Mouse (Mus musculus) heart, embryonic 12.5 days (tissue): ENCODE measurements around the gene Tmem87b. TPM values are rescaled to one million over a fixed set of nuclear protein-coding genes. Genes with fewer than 3 reads are reported as not detected.

Experiments
- ATAC-seq: fragments of 200-750 bp; cut with Nextera tagmentation; 2 replicates; pipeline ENCODE4 v1.8.0; 2017; ENCODE audit warnings: moderate TSS enrichment, moderate library complexity; ENCODE audit not compliant: insufficient number of reproducible peaks, low FRiP score
- H3K27ac ChIP-seq: fragments of 300-500 bp; sonication (generic); 2 replicates; pipeline ENCODE4 v1.5.1; 2016; ENCODE audit warnings: mild to moderate bottlenecking, moderate library complexity; ENCODE audit not compliant: poor library complexity, severe bottlenecking
- H3K27me3 ChIP-seq: fragments of 300-500 bp; sonication (generic); replicated peaks from 2 replicates; pipeline ENCODE4 v1.6.1; 2016; ENCODE audit warnings: mild to moderate bottlenecking, moderate library complexity
- H3K36me3 ChIP-seq: fragments of 300-500 bp; sonication (generic); 2 replicates; pipeline ENCODE4 v1.6.1; 2016; ENCODE audit warnings: mild to moderate bottlenecking, moderate library complexity
- H3K4me1 ChIP-seq: fragments of 300-500 bp; sonication (generic); replicated peaks from 2 replicates; pipeline ENCODE4 v1.6.1; 2016; ENCODE audit warnings: mild to moderate bottlenecking
- H3K4me2 ChIP-seq: fragments of 300-500 bp; sonication (generic); 2 replicates; pipeline ENCODE4 v1.6.1; 2016; ENCODE audit warnings: mild to moderate bottlenecking, moderate library complexity
- H3K4me3 ChIP-seq: fragments of 300-500 bp; sonication (generic); 2 replicates; pipeline ENCODE4 v1.5.1; 2016; ENCODE audit warnings: mild to moderate bottlenecking
- H3K9ac ChIP-seq: fragments of 300-500 bp; sonication (generic); 2 replicates; pipeline ENCODE4 v1.6.1; 2016; ENCODE audit warnings: mild to moderate bottlenecking, moderate library complexity
- H3K9me3 ChIP-seq: fragments of 300-500 bp; sonication (generic); replicated peaks from 2 replicates; pipeline ENCODE4 v1.6.1; 2016; ENCODE audit warnings: mild to moderate bottlenecking, moderate library complexity
- WGBS: fragments of 180-500 bp; shearing (Covaris S2); methylation state at CpG from one replicate; pipeline ENCODE4 v1.1.7; 2016; 5-methylcytosine and 5-hydroxymethylcytosine counted together
- polyA plus RNA-seq: library from polyadenylated mRNA; unstranded; fragments of >200 nt; fragmentation: Nextera tagmentation; extraction: Ambion mirVana; gene quantifications from 2 replicates; pipeline ENCODE4 v1.2.1, GENCODE M21; 2016

Tmem87b gene
- 26.7 and 29.7 TPM in 2 replicates for polyA plus RNA-seq

GRCm38 (mm10) chr2:128817786-128818681 is at the start of gene Tmem87b:
Gene Tmem87b, plus strand, starts transcription at chr2:128818118.
- Histone ChIP-seq H3K4me2 (peak within 1 kb of the TSS; percentile 79), H3K9ac (peak within 1 kb of the TSS; percentile 82), H3K4me3 (peak within 1 kb of the TSS; percentile 71), H3K36me3 (no peaks in the 10 kb centered on the region), H3K9me3 (no peaks in the 10 kb centered on the region), H3K4me1 (peaks cover 17% of the 10 kb centered on the region), H3K27me3 (no peaks in the 10 kb centered on the region), H3K27ac (peak within 1 kb of the TSS; percentile 85)
- under 1% methylated on average over 59 of the region's 59 CpGs for WGBS
- peak; percentile 95 for ATAC-seq

GRCm38 (mm10) chr2:128768545-128769247 is 49.2 kb upstream of the Tmem87b start:
- no peak overlapping the region for H3K4me3 ChIP-seq
- H3K4me1 ChIP-seq, result no peaks in the 10 kb centered on the region
- no peak overlapping the region for H3K4me2 ChIP-seq
- no peak overlapping the region for H3K27ac ChIP-seq
- no peak for ATAC-seq
- H3K9ac ChIP-seq, result no peak overlapping the region
- H3K36me3 ChIP-seq, result peaks cover 34% of the 10 kb centered on the region
- H3K9me3 ChIP-seq, result no peaks in the 10 kb centered on the region
- no peaks in the 10 kb centered on the region for H3K27me3 ChIP-seq
- 72% methylated on average over 4 of the region's 4 CpGs for WGBS

- no peak overlapping the region for H3K9ac ChIP-seq
- no peak overlapping the region for H3K4me2 ChIP-seq
- H3K4me3 ChIP-seq, result no peak overlapping the region
- H3K9me3 ChIP-seq, result no peaks in the 10 kb centered on the region
- no peaks in the 10 kb centered on the region for H3K27me3 ChIP-seq
- H3K4me1 ChIP-seq, result no peaks in the 10 kb centered on the region
- H3K36me3 ChIP-seq, result peaks cover 25% of the 10 kb centered on the region
- WGBS, result 82% methylated on average over 6 of the region's 6 CpGs
- H3K27ac ChIP-seq, result no peak overlapping the region
- no peak for ATAC-seq
Measured at GRCm38 (mm10) chr2:128770557-128770956, 47.4 kb upstream of the Tmem87b start.

- WGBS, result 84% methylated on average over 4 of the region's 4 CpGs
- ATAC-seq, result no peak
- H3K36me3 ChIP-seq, result peaks cover 24% of the 10 kb centered on the region
Measured at GRCm38 (mm10) chr2:128771048-128771447, 46.9 kb upstream of the Tmem87b start.

GRCm38 (mm10) chr2:128771750-128772338 is 46.1 kb upstream of the Tmem87b start:
- Histone ChIP-seq H3K4me1 (no peaks in the 10 kb centered on the region), H3K9ac (no peak overlapping the region), H3K27ac (no peak overlapping the region), H3K4me3 (no peak overlapping the region), H3K4me2 (no peak overlapping the region), H3K9me3 (no peaks in the 10 kb centered on the region), H3K27me3 (no peaks in the 10 kb centered on the region), H3K36me3 (peaks cover 24% of the 10 kb centered on the region)
- no peak for ATAC-seq
- 86% methylated on average over 7 of the region's 7 CpGs for WGBS

More at GRCm38 (mm10) chr2:128771048-128771447, 46.9 kb upstream of the Tmem87b start:
- no peaks in the 10 kb centered on the region for H3K9me3 ChIP-seq
- no peak overlapping the region for H3K9ac ChIP-seq
- H3K27ac ChIP-seq, result no peak overlapping the region
- no peaks in the 10 kb centered on the region for H3K4me1 ChIP-seq
- H3K4me2 ChIP-seq, result no peak overlapping the region
- no peak overlapping the region for H3K4me3 ChIP-seq
- no peaks in the 10 kb centered on the region for H3K27me3 ChIP-seq

GRCm38 (mm10) chr2:128782231-128782630 is 35.7 kb upstream of the Tmem87b start:
- no peak for ATAC-seq
- Histone ChIP-seq H3K4me2 (no peak overlapping the region), H3K4me3 (no peak overlapping the region), H3K9me3 (no peaks in the 10 kb centered on the region), H3K9ac (no peak overlapping the region), H3K4me1 (peaks cover 6% of the 10 kb centered on the region), H3K27ac (no peak overlapping the region), H3K27me3 (no peaks in the 10 kb centered on the region), H3K36me3 (peaks cover 27% of the 10 kb centered on the region)
- 83% methylated on average over 5 of the region's 5 CpGs for WGBS

- Histone ChIP-seq H3K4me1 (peaks cover 9% of the 10 kb centered on the region), H3K36me3 (peaks cover 23% of the 10 kb centered on the region), H3K27me3 (no peaks in the 10 kb centered on the region), H3K27ac (no peak overlapping the region), H3K4me2 (no peak overlapping the region), H3K9ac (no peak overlapping the region), H3K4me3 (no peak overlapping the region), H3K9me3 (no peaks in the 10 kb centered on the region)
- 80% methylated on average over 10 of the region's 10 CpGs for WGBS
- no peak for ATAC-seq
Measured at GRCm38 (mm10) chr2:128783660-128784345, 34.1 kb upstream of the Tmem87b start.

- H3K9ac ChIP-seq, result no peak overlapping the region; the same call in 1 of the 2 replicates
- no peak for ATAC-seq
- peaks cover 21% of the 10 kb centered on the region for H3K36me3 ChIP-seq
- no peak overlapping the region for H3K27ac ChIP-seq
- H3K9me3 ChIP-seq, result no peaks in the 10 kb centered on the region
- H3K4me3 ChIP-seq, result no peak overlapping the region
- H3K4me2 ChIP-seq, result no peak overlapping the region
- no peaks in the 10 kb centered on the region for H3K27me3 ChIP-seq
- peaks cover 9% of the 10 kb centered on the region for H3K4me1 ChIP-seq
- 87% methylated on average over 7 of the region's 7 CpGs for WGBS
Measured at GRCm38 (mm10) chr2:128784814-128785213, 33.1 kb upstream of the Tmem87b start.

- no peak overlapping the region for H3K4me3 ChIP-seq
- no peak for ATAC-seq
- H3K9ac ChIP-seq, result no peak overlapping the region
- H3K9me3 ChIP-seq, result no peaks in the 10 kb centered on the region
- H3K27me3 ChIP-seq, result no peaks in the 10 kb centered on the region
- H3K4me2 ChIP-seq, result no peak overlapping the region
- WGBS, result 55% methylated on average over 5 of the region's 5 CpGs
- peaks cover 14% of the 10 kb centered on the region for H3K36me3 ChIP-seq
- H3K4me1 ChIP-seq, result peaks cover 22% of the 10 kb centered on the region
- H3K27ac ChIP-seq, result no peak overlapping the region
Measured at GRCm38 (mm10) chr2:128786341-128786740, 31.6 kb upstream of the Tmem87b start.

- WGBS, result 53% methylated on average over 1 of the region's 1 CpGs
- no peaks in the 10 kb centered on the region for H3K9me3 ChIP-seq
- peaks cover 23% of the 10 kb centered on the region for H3K4me1 ChIP-seq
- peaks cover 15% of the 10 kb centered on the region for H3K36me3 ChIP-seq
- H3K4me3 ChIP-seq, result no peak overlapping the region
- no peak overlapping the region for H3K9ac ChIP-seq
- ATAC-seq, result no peak
- H3K27me3 ChIP-seq, result no peaks in the 10 kb centered on the region
- no peak overlapping the region for H3K4me2 ChIP-seq
- H3K27ac ChIP-seq, result no peak overlapping the region
Measured at GRCm38 (mm10) chr2:128786795-128787194, 31.1 kb upstream of the Tmem87b start.
